29 mouse cellular contexts compared by ENCODE assay signal in genomic region chr16:40011106-40011505, GRCm38 (mm10). TPM values are rescaled to one million over a fixed set of nuclear protein-coding genes. Genes with fewer than 3 reads are reported as not detected.
"Had no signal": no experiment of that assay in that cellular context is flagged by ENCODE, and none has a peak within 500 bp of the region (broad histone marks: within the 10 kb centered on the region; RNA-seq: fewer than 3 reads in every experiment).

No protein-coding gene starts in this region.

- H3K27ac ChIP-seq: embryonic facial prominence, embryonic 10.5 days; embryonic facial prominence, embryonic 12.5 days; embryonic facial prominence, embryonic 13.5 days; embryonic facial prominence, embryonic 15.5 days; forebrain, embryonic 10.5 days; forebrain, embryonic 12.5 days; forebrain, embryonic 13.5 days; forebrain, embryonic 15.5 days; gastrocnemius, adult 2 months; heart, adult 2 months had no signal

- H3K36me3 ChIP-seq: embryonic facial prominence, embryonic 10.5 days; embryonic facial prominence, embryonic 12.5 days; embryonic facial prominence, embryonic 13.5 days; embryonic facial prominence, embryonic 15.5 days; forebrain, embryonic 10.5 days; forebrain, embryonic 12.5 days; forebrain, embryonic 15.5 days had no signal

- H3K9ac ChIP-seq: embryonic facial prominence, embryonic 12.5 days; embryonic facial prominence, embryonic 13.5 days; embryonic facial prominence, embryonic 15.5 days; forebrain, embryonic 12.5 days; forebrain, embryonic 13.5 days; forebrain, embryonic 15.5 days; forebrain, postnatal 0 days had no signal

- H3K4me3 ChIP-seq: embryonic facial prominence, embryonic 10.5 days; embryonic facial prominence, embryonic 12.5 days; embryonic facial prominence, embryonic 13.5 days; embryonic facial prominence, embryonic 15.5 days; erythroblast, embryonic 14.5 days; forebrain, embryonic 10.5 days; forebrain, embryonic 12.5 days; forebrain, embryonic 13.5 days; forebrain, embryonic 15.5 days; gastrocnemius, adult 2 months; heart, adult 2 months had no signal

- ATAC-seq: forebrain, embryonic 13.5 days; forebrain, embryonic 14.5 days; forebrain, embryonic 15.5 days; forebrain, embryonic 16.5 days; forebrain, postnatal 0 days had no signal

- DNase-seq: cerebellum, adult 9-10 months; cerebellum, adult 9-11 months; cerebellum, postnatal 10 days; cerebellum, postnatal 14 days; cerebellum, postnatal 25 days; cerebellum, postnatal 36 days; embryo, embryonic 11 days; forebrain, postnatal 0 days; gastrocnemius, adult 2 months; gastrocnemius, postnatal 10 days; gastrocnemius, postnatal 14 days; gastrocnemius, postnatal 25 days; gastrocnemius, postnatal 36 days; heart, adult 11 months; heart, adult 18-20 months; heart, adult 2 months had no signal

- H3K4me1 ChIP-seq: embryonic facial prominence, embryonic 10.5 days; embryonic facial prominence, embryonic 12.5 days; embryonic facial prominence, embryonic 13.5 days; embryonic facial prominence, embryonic 15.5 days; forebrain, embryonic 10.5 days; forebrain, embryonic 12.5 days; forebrain, embryonic 13.5 days; forebrain, embryonic 15.5 days had no signal

- H3K9me3 ChIP-seq: embryonic facial prominence, embryonic 10.5 days; embryonic facial prominence, embryonic 12.5 days; embryonic facial prominence, embryonic 13.5 days; embryonic facial prominence, embryonic 15.5 days; forebrain, embryonic 10.5 days; forebrain, embryonic 12.5 days; forebrain, embryonic 13.5 days; forebrain, embryonic 15.5 days had no signal

- H3K4me2 ChIP-seq: embryonic facial prominence, embryonic 12.5 days; embryonic facial prominence, embryonic 13.5 days; embryonic facial prominence, embryonic 15.5 days; forebrain, embryonic 12.5 days; forebrain, embryonic 13.5 days; forebrain, embryonic 15.5 days had no signal

- H3K27me3 ChIP-seq: embryonic facial prominence, embryonic 12.5 days; embryonic facial prominence, embryonic 13.5 days; embryonic facial prominence, embryonic 15.5 days; forebrain, embryonic 12.5 days; forebrain, embryonic 13.5 days; forebrain, embryonic 15.5 days had no signal

RNA-seq across cellular contexts. Expression of gene Lsamp, which starts 26.9 kb away (rescaled TPM):
- total RNA-seq: common myeloid progenitor, adult 5-6 weeks; granulocyte monocyte progenitor cell, adult 5-6 weeks had no signal
- polyA plus RNA-seq: erythroblast, embryonic 14.5 days had no signal
